Mouse (Mus musculus): Measurements from ENCODE around the gene Traf7.

GRCm38 (mm10) chr17:24476022-24476776 lies 51.5 kb downstream of the Traf7 start:
- TF ChIP-seq ZC3H11A (IDR thresholded peaks at IDR 0.05; ENCODE audit: borderline replicate concordance, low read depth, low read length): no peak
- no peak for TF ChIP-seq ZNF384 (IDR thresholded peaks at IDR 0.05; ENCODE audit: low read depth, low read length)
- TF ChIP-seq CHD2 (IDR thresholded peaks at IDR 0.05; ENCODE audit: low read depth, low read length): no peak
- no peak for TF ChIP-seq MAFK (IDR thresholded peaks at IDR 0.05; ENCODE audit: insufficient read depth, low read depth, low read length)
